Mouse (Mus musculus) lung, postnatal 10 days (tissue): ENCODE results near the gene Arhgap25.
A peak's percentile ranks its signal among the peaks of the same experiment; 100 is the strongest.
"Not testable (repeated sequence)": the region's sequence is repeated elsewhere in the genome, so short reads cannot be mapped to it uniquely, and the experiment has no call there.

Source experiments
- DNase-seq: peaks from one replicate; pipeline ENCODE4 v3.0.0; 2021

Arhgap25 gene

GRCm38 (mm10) chr6:87532953-87533710 is at the start of gene Arhgap25:
Gene Arhgap25 (minus strand): TSS chr6:87533259.
- peak; percentile 59 for DNase-seq

- DNase-seq: peak; percentile 88
These were observed 49.4 kb upstream of the Arhgap25 start for GRCm38 (mm10) chr6:87582456-87582855.

GRCm38 (mm10) chr6:87581581-87581980 is 48.5 kb upstream of the Arhgap25 start:
- no peak for DNase-seq

GRCm38 (mm10) chr6:87581071-87581470 is 48.0 kb upstream of the Arhgap25 start:
- DNase-seq: no peak

- peak; percentile 44 for DNase-seq
These were observed 45.2 kb upstream of the Arhgap25 start for GRCm38 (mm10) chr6:87578247-87578646.

- DNase-seq: no peak
These were observed 43.7 kb upstream of the Arhgap25 start for GRCm38 (mm10) chr6:87576648-87577330.

GRCm38 (mm10) chr6:87571863-87572262 is 38.8 kb upstream of the Arhgap25 start:
- DNase-seq: not testable (repeated sequence)

- peak; percentile 78 for DNase-seq
These were observed 34.9 kb upstream of the Arhgap25 start for GRCm38 (mm10) chr6:87567686-87568593.

GRCm38 (mm10) chr6:87565166-87565565 is 32.1 kb upstream of the Arhgap25 start:
- peak; percentile 56 for DNase-seq

- DNase-seq: no peak
These were observed 31.3 kb upstream of the Arhgap25 start for GRCm38 (mm10) chr6:87564356-87564755.

- DNase-seq: no peak
These were observed 20.7 kb upstream of the Arhgap25 start for GRCm38 (mm10) chr6:87553724-87554123.

GRCm38 (mm10) chr6:87552054-87552807 is 19.2 kb upstream of the Arhgap25 start:
- peak; percentile 56 for DNase-seq

GRCm38 (mm10) chr6:87547836-87548235 is 14.8 kb upstream of the Arhgap25 start:
- DNase-seq: no peak

GRCm38 (mm10) chr6:87547431-87547830 is 14.4 kb upstream of the Arhgap25 start:
- DNase-seq: no peak

GRCm38 (mm10) chr6:87545331-87546217 is 12.5 kb upstream of the Arhgap25 start:
- no peak for DNase-seq

GRCm38 (mm10) chr6:87542027-87542426 is 9.0 kb upstream of the Arhgap25 start:
- DNase-seq: peak; percentile 82

- peak; percentile 13 for DNase-seq
These were observed 8.1 kb upstream of the Arhgap25 start for GRCm38 (mm10) chr6:87541171-87541571.

GRCm38 (mm10) chr6:87538376-87539270 is 5.6 kb upstream of the Arhgap25 start:
- no peak for DNase-seq

- DNase-seq: no peak
These were observed 4.6 kb upstream of the Arhgap25 start for GRCm38 (mm10) chr6:87537678-87538077.

- DNase-seq: no peak
These were observed 3.2 kb upstream of the Arhgap25 start for GRCm38 (mm10) chr6:87536270-87536669.
